Mouse (Mus musculus): ENCODE measurements around the gene Cd180. TPM values are rescaled to one million over a fixed set of nuclear protein-coding genes. Genes with fewer than 3 reads are reported as not detected.
"Not testable (repeated sequence)": the region's sequence is repeated elsewhere in the genome, so short reads cannot be mapped to it uniquely, and the experiment has no call there.

Cd180 gene
- total RNA-seq, 2 experiments from 2014 or later: 2.1 to 2.5 TPM

DNA sequence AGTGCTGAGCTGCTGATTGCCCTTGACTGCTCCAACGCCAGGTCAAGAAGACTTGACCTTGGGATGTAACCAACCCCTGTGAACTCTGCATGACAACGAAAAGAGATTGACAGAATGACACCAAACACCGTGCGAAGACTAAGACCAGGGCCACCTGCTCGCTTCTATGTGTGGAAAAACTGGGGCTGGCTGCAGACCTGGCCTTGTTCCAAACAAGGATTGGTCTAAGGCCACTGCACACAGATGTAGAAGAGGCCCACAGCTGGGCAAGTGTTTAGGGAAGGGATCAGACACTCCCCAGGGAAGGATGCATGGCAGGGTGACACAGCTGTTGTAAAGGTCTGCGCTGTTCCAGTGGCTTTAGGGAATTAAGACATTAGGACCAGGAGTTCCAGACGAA lies 22.9 kb upstream of the Cd180 start:
- intact Hi-C loops (cut with DNase I): no loop called here
- DNase-seq (ENCODE audit: low spot score in 2 of 2): no peak

DNA sequence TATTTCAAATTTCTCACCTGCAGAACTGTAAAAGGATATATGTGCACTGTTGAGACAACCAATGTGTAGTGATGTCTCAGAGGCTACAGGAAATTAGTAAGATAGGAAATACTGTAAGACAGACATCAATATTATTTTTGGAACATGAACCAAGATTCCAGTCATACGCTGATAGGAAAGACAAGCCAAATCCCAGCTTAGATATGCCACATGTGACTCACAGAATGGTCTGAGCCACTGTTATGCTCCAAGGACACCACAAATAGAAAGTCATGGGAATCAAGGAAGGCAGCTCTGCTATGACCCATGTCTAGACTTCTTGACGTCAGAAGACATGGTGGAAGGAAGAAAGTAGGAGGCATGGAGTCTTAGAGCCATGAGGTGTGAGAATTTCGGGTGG lies 19.3 kb upstream of the Cd180 start:
- no peak for DNase-seq (ENCODE audit: low spot score in 2 of 2)
- intact Hi-C loops (cut with DNase I): no loop called here

DNA sequence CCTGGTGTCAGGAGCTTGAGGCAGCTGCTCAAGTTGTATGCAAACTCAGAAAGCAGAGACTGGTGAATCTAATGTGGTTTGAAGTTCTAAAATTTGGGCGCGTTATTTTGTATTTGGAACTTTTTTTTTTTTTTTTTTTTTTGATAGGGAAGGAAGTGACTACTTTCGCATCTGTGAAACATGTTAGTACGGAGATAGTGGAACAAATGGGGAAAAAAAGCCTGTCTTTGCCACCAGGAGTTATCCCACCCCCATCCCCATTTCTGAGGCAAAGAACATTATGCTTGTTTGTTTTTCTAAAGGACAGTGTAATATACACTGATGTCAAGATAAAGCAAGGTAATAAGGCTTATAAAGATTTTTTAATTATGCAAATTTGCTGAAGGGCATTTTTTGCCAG lies 15.8 kb upstream of the Cd180 start:
- DNase-seq (ENCODE audit: low spot score in 2 of 2): not testable (repeated sequence)
- intact Hi-C loops (cut with DNase I): loop anchor here (2.0 kb wide), 1 partner anchor 65 kb away; no protein-coding TSS in a partner anchor

DNA sequence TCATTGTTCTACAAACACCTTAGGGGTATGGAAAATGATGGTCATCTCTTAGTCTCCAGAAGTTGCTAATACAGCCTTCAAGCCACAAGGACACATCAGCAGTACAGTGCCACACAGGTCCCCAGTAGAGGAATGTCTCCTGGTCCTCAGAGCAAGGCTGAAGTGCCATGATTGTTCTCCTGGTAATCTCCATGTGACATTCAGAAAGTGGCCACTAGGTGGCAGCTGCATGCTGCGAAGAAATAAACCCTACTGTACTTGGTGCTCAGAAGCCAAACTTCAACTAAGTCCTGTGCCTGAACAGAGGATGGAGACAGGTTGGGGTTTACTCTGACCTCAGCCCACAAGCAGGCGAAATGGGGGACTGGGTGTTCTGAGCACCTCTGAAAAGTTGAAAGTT lies 14.9 kb upstream of the Cd180 start:
- peak; percentile 55 to 79 for DNase-seq (ENCODE audit: low spot score in 2 of 2)
- intact Hi-C loops (cut with DNase I): loop anchor here (2.0 kb wide), 1 partner anchor 64 kb away; no protein-coding TSS in a partner anchor

DNA sequence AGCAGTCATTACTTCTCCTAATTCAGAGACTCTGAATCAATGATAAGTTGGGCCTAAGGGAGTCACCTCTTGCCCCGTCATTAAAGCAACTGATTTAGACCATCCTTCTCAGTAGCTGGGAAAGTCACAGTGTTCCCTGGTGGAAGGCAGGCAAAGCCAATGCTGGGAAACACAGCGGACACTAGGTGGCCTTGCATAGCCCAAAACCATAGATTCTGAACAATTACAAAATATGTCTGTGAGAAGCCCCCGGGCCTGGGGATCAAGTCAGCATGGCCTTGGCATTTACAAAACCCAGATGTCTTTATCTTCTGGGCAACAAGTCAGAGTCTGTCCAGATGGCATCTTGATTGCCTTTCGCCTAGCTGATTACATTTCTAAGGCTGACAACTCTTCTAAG lies 8.5 kb upstream of the Cd180 start:
- intact Hi-C loops (cut with DNase I): no loop called here
- DNase-seq (ENCODE audit: low spot score in 2 of 2): no peak

DNA sequence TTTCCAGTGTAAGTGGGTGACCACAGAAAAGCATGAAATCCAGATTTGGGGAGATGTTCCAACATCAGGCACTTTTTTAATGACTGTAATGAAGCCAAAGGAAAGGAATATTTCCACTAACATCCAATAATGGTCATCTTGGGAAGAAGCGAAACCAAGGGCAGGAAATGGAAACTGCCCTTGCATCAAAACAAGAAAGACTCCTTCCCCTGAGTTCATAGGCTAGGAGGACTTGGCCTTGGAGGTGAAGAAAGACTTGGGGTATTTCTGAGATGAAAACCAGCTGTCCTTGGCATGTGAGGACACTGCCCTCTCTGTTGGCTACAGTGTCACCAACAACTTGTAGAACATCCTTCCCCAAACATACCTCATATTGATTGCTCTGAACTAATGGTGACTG lies 5.2 kb upstream of the Cd180 start:
- DNase-seq (ENCODE audit: low spot score in 2 of 2): no peak

DNA sequence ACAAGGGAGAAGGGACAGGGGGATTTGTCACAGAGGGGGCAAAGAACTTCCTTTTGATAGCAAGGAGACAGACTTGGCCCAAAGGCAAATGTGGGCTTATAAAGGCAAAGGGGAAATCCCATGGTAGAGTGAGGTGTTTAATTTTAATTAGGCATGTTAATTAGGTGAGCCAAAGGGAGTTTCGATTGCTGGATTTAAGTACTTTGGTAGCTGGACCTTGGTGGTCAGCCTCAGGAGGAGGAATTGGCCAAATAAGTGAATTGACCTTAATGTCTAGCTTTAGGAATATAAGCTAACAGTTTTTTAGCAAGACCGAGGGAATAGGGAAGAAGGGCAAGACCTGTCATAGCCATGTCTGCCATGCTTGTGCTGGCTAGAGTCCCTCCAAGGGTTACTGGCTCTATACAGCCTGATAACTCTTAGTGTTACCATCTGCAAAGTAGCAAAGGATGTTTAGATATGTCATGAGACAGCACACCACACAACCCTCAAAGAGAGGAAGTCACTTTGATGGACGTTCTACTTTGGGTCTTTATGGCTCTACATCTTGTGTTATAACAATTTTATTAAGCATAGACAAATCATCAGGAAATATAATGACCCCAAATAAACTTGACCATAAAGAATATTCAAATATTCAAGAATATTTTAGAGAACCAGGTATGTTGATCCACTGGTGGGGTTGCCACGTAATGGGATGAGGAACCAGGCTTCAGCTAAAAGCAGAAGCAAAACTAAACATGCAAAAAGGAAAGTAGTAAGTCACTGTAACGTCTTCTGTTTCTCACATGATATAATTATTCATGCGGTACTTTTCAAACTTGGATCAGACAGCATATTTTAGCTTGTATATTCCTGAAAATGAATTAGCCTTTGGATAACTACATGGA lies 3.9 kb upstream of the Cd180 start:
- intact Hi-C loops (cut with DNase I): loop anchor here (5.0 kb wide), 1 partner anchor 1093 kb away; no protein-coding TSS in a partner anchor
- DNase-seq (ENCODE audit: low spot score in 2 of 2): no peak

More for the DNA sequence above, 5.2 kb upstream of the Cd180 start:
- intact Hi-C loops (cut with DNase I): no loop called here

DNA sequence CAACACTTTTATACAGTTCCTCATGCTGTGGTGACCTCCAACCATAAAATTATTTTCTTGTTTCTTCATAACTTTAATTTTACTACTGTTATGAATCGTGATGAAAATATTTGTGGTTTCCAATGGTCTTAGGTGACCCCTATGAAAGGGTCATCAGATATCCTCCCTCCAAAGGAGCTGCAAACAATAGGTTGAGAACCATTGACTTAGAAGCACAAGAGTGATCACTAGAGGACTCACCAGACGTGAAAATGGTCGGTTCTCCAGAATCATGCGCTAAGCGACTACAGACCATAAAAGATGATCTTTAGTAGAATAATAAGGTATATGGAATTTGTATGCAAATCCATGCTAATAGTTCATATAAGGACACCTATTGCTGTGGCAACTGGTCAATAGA lies 3.2 kb upstream of the Cd180 start:
- intact Hi-C loops (cut with DNase I): loop anchor here (5.0 kb wide), 1 partner anchor 1092 kb away; no protein-coding TSS in a partner anchor
- no peak for DNase-seq (ENCODE audit: low spot score in 2 of 2)

DNA sequence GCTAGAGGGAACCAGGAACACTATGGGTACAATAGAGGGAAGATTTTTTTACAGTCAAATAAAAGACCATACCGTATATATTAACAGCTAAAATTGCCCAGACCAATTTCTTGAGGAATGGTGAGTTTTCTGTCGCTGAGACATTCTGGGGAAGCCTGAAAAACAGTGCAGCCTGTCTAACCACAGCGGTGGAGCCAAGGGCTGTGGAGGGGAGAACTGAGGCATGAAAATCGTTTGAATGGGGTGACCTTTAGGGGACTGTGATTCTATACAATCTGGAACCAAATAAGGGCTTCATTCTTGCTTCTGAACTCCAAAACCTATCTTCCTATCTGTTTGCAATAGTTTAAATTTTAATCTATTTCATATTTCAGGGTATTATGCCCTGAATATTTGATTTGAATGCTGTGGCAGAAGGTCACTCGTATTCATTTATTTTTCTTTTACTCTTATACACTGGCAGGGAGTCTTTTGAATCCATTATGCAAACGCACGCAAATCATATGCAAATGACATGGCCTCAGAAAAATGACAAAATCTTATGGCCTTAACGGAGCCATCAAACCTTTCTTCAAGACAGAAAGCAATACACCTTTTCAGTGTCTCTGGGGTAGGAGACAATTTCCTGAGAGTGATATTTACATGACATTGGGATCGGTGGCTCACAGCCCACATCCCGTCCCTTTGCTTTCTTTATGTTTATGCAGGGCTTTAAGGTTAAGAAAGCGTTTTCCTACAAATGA lies 1.8 kb upstream of the Cd180 start:
- DNase-seq (ENCODE audit: low spot score in 2 of 2): no peak
- intact Hi-C loops (cut with DNase I): loop anchor here (5.0 kb wide), 1 partner anchor 1091 kb away; no protein-coding TSS in a partner anchor

DNA sequence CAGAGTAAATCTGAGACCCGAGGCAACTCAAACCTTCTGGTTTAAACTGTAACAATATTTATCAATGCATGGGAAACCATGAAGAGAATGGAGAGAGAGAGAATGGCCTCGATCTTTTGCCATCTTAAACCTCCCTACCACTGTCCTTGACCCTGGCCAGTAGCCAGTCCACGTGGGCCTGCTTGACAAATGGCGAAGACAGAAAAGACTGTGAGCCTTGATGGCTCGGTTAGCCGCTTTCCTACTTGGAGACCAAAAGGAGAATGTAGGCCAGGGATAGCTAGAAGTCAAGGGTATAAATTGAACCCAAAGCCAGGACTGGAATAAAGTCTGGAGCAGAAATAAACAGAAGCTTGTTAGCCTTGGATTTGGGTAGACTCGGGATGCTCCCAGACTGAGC lies 796 bp downstream of the Cd180 start:
- DNase-seq (ENCODE audit: low spot score in 2 of 2): no peak
- intact Hi-C loops (cut with DNase I): loop anchor here (5.0 kb wide), 1 partner anchor 1088 kb away; no protein-coding TSS in a partner anchor

DNA sequence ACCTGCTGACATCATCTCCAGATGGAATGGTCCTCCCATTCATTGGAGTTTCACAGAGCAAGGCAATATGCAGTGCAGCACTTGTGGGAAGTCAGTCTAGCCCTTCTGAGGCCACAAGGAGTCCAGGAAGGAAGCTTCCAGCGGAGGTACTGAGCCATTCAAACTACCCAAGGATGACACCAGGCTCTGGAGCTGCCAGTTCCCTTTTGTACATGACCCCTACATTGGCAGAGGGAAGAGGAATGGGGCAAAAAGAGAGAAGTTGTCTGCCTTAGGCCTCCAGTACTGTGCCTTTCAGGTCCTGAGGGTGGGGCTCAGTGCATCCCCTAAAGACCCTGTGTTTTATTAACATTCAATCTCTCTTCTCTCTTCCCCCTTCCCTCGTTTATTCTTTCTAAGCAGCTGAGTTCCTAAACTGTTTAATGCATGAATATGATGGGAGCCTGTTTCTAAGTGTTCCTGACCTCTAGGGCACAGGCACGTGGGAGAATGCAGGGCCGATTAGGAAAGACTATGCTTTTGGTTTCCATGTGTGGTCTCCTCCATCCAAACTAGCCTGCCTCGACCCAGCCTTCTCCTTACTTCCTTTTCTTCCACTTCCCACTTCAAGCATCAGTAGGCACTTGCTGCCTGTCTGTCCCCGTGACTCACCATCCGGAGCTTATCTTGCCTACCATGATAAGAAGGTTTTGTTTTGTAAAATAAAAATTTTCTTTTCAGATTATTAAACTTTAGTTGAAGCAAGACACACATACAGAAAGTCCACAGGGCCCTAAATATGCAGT lies 2.0 kb downstream of the Cd180 start:
- no peak for DNase-seq (ENCODE audit: low spot score in 2 of 2)
- intact Hi-C loops (cut with DNase I): no loop called here

DNA sequence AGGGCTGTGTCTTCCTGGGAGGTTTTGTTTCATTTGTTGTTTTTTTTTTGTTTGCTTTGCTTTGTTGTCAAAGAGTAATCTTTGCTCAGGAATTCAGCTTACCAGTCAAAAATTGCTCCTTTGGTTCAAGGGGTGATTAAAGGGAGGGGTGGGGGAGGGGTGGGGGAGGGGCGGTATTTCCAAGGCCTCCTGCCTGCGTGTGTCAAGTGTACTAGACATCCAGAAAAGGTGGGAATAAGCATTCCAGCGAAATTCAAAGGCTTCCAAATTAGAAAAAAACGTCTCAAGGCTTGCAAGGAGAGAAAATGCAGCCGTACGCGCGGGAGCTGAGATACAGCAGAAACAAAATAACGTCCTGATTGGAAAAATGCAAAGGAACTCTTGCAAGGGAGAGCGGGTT lies 5.0 kb downstream of the Cd180 start:
- DNase-seq (ENCODE audit: low spot score in 2 of 2): no peak
- intact Hi-C loops (cut with DNase I): no loop called here

DNA sequence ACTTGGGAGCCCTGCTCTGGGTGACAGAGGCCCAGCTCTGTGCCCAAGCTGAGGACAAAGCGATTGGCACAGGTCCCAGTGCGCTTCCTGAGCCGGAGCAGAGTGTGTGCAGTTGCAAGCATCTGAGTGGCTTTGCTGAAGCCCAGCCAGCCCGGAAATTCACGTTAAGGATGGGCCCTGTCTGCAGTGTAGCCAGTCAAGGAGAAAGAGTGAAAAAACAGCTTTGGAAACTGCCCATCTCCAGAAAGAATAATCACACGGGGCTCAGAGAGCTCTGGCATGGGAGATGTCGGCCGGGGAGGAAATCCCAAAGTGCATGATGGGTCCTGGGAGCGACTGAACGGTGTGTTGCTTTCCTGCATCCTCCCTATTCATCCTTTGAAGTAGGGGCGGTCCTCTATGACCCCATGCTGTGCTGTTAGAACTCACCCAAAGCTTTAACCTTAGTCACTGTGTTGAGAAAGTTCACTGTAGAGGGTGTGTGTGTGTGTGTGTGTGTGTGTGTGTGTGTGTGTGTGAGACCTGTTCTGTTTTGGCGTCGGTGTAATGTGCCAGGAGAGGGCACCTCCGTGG lies 5.5 kb downstream of the Cd180 start:
- intact Hi-C loops (cut with DNase I): no loop called here
- peak; percentile 39 to 42 for DNase-seq (ENCODE audit: low spot score in 2 of 2)

DNA sequence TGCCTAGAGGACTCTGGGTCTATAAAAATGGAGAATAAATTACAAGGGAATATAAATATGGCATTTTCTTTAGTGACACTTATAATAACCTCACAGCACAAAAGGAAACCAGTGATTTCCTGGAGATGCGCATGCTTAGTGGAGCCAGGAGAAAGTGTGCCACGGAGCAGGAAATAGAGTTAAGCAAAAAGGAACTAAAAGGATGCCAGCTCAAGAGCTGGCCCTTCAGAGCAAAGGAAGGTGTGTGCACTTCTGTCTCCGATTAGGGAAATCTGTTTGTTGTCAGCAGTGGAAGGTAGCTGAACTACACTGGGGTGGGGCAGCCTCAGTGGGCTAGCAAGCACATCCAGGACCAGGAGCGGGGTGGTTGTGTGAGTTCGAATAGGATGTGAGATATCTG lies 6.8 kb downstream of the Cd180 start:
- no peak for DNase-seq (ENCODE audit: low spot score in 2 of 2)
- intact Hi-C loops (cut with DNase I): no loop called here

DNA sequence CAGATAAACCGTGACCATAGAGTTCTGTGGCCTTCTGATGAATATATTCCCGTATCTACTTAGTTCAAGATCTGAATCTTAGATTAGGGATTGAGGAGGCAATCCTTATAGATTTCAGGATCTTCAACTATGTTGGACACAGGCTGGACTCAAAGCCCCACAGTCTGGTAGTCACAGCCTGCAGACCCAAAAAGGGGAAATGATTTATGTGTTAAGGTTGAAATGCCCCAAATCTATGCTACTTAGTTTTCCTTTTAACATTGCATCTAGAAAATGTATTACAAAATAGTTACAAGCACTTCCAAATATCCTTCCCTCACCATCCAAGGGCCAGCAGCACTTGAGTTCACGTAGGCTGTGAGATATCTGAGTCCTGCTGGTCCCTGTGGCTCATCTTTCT lies 7.4 kb downstream of the Cd180 start:
- DNase-seq (ENCODE audit: low spot score in 2 of 2): no peak
- intact Hi-C loops (cut with DNase I): no loop called here

DNA sequence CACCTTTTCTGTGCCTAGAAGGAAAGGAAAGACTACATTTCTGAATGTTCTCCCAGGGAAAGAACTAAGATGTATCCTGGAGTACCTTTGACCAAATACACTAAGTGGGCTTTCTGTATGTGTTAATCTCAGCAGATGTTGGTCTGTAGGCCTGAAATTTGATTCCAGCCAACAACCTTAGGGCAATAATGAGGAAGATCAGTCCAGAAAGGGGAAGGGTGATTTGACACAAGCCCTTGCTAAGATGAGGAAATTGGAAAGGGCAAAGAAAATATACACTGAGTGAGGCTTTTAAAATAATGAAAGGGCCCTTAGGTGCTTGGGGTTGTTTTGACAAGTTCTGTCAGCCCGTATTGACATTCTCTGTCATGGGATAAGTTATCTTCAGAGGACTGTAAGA lies 23.6 kb downstream of the Cd180 start:
- DNase-seq (ENCODE audit: low spot score in 2 of 2): no peak
- intact Hi-C loops (cut with DNase I): no loop called here

DNA sequence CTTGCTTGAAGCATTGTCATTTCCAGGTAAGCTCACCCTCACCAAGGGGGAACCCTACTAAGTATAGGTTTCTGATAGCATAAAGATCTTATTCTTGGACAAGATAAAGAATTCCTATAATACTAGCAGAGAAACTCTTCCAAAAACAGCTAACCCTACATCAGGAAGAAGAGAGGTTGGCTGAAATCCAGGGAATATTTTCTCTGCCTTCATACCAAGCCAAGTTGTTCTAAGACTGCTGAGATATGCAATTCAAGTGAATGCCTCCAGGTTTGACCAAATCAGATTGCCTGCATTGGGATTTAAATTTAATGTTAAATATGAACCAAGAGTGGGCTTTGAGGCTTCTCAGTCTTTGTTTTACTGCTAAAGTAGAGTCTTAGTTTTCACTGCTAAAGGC lies 32.1 kb downstream of the Cd180 start:
- intact Hi-C loops (cut with DNase I): no loop called here
- DNase-seq (ENCODE audit: low spot score in 2 of 2): no peak

DNA sequence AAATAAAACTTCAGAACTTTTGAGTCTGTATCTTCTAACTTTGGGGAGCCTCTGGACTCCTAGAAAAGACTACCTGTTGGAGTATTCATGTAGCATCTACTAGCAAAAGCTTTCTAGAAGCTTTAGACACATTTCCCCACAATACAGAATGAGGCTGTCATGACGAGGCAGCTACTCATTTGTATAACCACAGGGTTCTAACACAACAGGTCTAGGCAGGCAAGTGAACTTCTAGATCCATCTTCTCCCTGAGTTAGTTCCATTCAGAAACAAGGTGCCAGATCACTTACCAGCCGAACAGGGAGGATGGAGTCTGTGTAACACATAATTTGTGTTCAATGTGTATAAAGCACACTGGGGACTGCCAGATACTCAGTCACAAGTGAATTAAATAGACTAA lies 32.5 kb downstream of the Cd180 start:
- DNase-seq (ENCODE audit: low spot score in 2 of 2): no peak
- intact Hi-C loops (cut with DNase I): no loop called here

DNA sequence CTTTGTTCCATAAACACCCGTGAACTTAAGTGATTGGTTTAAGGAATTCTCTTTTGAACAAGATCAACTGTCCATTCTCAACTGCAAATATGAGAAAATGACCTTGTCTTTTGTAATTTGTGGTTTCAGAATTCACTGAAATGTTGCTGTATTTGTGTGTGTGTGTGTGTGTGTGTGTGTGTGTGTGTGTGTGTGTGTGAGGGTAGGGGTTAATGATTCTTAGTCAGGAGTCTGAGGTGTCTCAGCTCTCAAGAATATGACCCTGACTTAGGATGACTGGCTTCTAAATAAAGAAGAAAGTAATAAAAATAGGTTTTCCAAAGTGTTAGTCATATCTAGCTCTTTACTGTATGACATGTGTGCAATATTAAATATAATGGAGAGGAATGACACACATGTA lies 33.5 kb downstream of the Cd180 start:
- intact Hi-C loops (cut with DNase I): no loop called here
- no peak for DNase-seq (ENCODE audit: low spot score in 2 of 2)

DNA sequence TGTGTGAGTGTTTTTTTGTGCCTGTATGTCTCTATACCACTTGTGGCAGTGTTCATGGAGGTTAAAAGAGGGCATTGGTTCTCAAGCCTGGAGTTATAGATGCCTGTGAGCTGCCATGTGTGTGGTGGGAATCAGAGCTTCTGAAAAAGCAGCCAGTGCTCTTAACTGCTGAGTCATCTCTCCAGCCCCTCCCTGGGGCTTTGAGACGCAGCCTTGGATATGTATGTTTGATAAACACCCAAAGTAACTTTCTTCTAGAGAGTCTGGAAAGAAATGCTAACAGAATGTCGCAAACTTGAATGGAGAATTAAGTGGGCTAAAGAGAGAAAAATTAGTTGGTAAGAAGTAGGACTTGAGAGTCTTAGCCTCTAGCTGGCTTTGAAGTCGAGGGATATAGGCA lies 34.7 kb downstream of the Cd180 start:
- intact Hi-C loops (cut with DNase I): no loop called here
- no peak for DNase-seq (ENCODE audit: low spot score in 2 of 2)

Data from left cerebral cortex, postnatal 36 days (tissue).